Mouse (Mus musculus) megakaryocyte, embryonic 14.5 days (primary cell): Measurements from ENCODE around the gene Ndufa6. TPM values are rescaled to one million over a fixed set of nuclear protein-coding genes. Genes with fewer than 3 reads are reported as not detected.
"Not testable (repeated sequence)": the region's sequence is repeated elsewhere in the genome, so short reads cannot be mapped to it uniquely, and the experiment has no call there.

ENCODE experiments used
- H3K27me3 ChIP-seq: replicated peaks from 2 replicates; pipeline ENCODE3; 2012; ENCODE audit warnings: inconsistent platforms
- H3K36me3 ChIP-seq: replicated peaks from 2 replicates; pipeline ENCODE3; 2012; ENCODE audit warnings: low read length, inconsistent platforms, mixed read lengths
- H3K4me1 ChIP-seq: 2 replicates; pipeline ENCODE4 v1.6.1; 2012; ENCODE audit warnings: inconsistent platforms
- H3K4me3 ChIP-seq: replicated peaks from 2 replicates; pipeline ENCODE3; 2012; ENCODE audit warnings: moderate library complexity, mild to moderate bottlenecking, inconsistent platforms
- H3K9me3 ChIP-seq: 2 replicates; pipeline ENCODE4 v1.6.1; 2012; ENCODE audit warnings: inconsistent platforms
- FLI1 ChIP-seq: IDR thresholded peaks from 2 replicates; pipeline ENCODE4 v1.6.1; 2012; ENCODE audit warnings: low read length, inconsistent platforms, mixed read lengths
- GATA1 ChIP-seq: IDR thresholded peaks from 3 replicates; pipeline ENCODE4 v1.6.1; 2012; ENCODE audit warnings: mixed read lengths, low read length, inconsistent platforms, borderline replicate concordance
- polyA plus RNA-seq: library from polyadenylated mRNA; stranded (reverse); fragments of >175 nt; gene quantifications from 2 replicates; pipeline ENCODE4 v1.2.3, GENCODE M21; 2012; ENCODE audit warnings: low replicate concordance; ENCODE audit not compliant: insufficient read depth

The Ndufa6 gene
- 274 and 631 TPM in 2 replicates for polyA plus RNA-seq

GRCm38 (mm10) chr15:82354126-82354945 lies at the start of gene Ndufa6:
TSS of gene Ndufa6 (minus strand) at chr15:82354322.
- peaks cover 3% of the 10 kb centered on the region for H3K27me3 ChIP-seq
- peaks cover 69% of the 10 kb centered on the region for H3K4me1 ChIP-seq
- no peaks in the 10 kb centered on the region for H3K9me3 ChIP-seq
- peak within 1 kb of the TSS; percentile 99 for H3K4me3 ChIP-seq
- H3K36me3 ChIP-seq, result peaks cover 25% of the 10 kb centered on the region
- TF ChIP-seq FLI1 (no peak), GATA1 (no peak)

DNA sequence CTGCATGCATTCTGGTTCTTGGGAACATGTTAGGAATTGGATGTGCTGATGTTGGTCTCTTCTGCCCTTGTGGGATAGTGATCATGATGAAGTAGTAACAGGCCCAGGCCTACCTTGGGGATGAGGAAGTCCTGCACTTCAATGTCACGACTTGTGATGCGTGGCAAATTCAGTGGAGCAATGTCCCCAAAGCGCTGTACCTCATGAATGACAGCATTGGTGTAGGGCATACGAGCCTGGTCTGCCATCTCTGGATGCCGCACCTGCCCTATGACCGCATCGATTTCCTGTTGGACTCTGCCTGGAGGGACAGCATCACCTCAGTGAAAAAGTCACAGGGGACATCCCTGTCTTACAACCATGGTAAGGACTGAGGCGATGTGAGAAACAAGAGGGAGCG lies 49.5 kb upstream of the Ndufa6 start:
- no peaks in the 10 kb centered on the region for H3K9me3 ChIP-seq
- H3K27me3 ChIP-seq, result peaks cover 11% of the 10 kb centered on the region
- TF ChIP-seq GATA1 (no peak), FLI1 (no peak)
- no peaks in the 10 kb centered on the region for H3K36me3 ChIP-seq
- H3K4me1 ChIP-seq, result no peaks in the 10 kb centered on the region
- no peak overlapping the region for H3K4me3 ChIP-seq

DNA sequence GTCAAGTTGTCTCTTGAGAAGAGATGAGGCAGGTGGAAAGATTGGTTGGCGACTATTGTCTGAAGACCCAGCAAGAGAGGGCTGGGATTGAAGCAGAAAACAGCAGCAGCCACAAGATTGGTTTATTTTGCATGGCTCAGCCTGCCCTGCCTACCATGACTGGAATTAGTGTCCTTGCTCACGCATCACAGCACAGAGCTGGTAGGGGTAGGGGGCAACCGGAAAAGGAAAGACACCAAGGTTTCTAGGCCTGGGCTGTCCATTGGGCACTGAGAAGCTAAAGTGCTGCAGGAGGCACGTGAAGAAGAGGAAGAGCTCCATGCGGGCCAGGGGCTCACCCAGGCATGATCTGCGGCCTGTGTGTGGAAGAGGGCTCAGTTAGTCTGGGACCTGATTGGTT lies 48.6 kb upstream of the Ndufa6 start:
- peaks cover 11% of the 10 kb centered on the region for H3K27me3 ChIP-seq
- no peaks in the 10 kb centered on the region for H3K9me3 ChIP-seq
- TF ChIP-seq GATA1 (no peak), FLI1 (no peak)
- H3K4me3 ChIP-seq, result no peak overlapping the region
- H3K4me1 ChIP-seq, result no peaks in the 10 kb centered on the region
- no peaks in the 10 kb centered on the region for H3K36me3 ChIP-seq

GRCm38 (mm10) chr15:82402106-82402505 lies 48.0 kb upstream of the Ndufa6 start:
- Histone ChIP-seq H3K4me3 (no peak overlapping the region), H3K27me3 (peaks cover 6% of the 10 kb centered on the region), H3K4me1 (no peaks in the 10 kb centered on the region), H3K9me3 (no peaks in the 10 kb centered on the region), H3K36me3 (no peaks in the 10 kb centered on the region)
- TF ChIP-seq FLI1, result no peak
- no peak for TF ChIP-seq GATA1

DNA sequence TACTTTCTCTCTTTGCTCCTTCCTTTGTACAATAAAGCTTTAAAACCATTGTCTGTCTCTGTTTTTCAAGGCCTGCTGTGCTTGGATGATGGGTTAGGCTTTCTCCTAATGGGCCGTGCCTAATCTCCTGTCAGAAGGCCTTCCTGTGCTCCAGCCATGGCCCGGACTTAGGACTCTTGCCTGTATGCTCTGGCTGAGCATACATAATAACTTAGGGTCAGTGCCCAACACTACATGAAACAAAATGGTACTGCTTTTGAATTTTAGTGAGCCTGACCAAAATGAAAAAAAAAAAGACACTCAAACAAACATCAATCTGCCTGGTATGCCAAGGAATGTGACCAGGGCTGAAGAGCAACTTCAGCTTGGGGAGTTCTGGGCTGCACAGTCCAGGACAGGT lies 47.4 kb upstream of the Ndufa6 start:
- Histone ChIP-seq H3K9me3 (no peaks in the 10 kb centered on the region), H3K4me3 (no peak overlapping the region), H3K36me3 (no peaks in the 10 kb centered on the region), H3K4me1 (no peaks in the 10 kb centered on the region), H3K27me3 (peaks cover 5% of the 10 kb centered on the region)
- TF ChIP-seq GATA1 (no peak), FLI1 (no peak)

- not testable (repeated sequence) for H3K36me3 ChIP-seq, H3K9me3 ChIP-seq, H3K4me3 ChIP-seq, H3K27me3 ChIP-seq, H3K4me1 ChIP-seq
These were observed 41.8 kb upstream of the Ndufa6 start for GRCm38 (mm10) chr15:82395955-82396354.

DNA sequence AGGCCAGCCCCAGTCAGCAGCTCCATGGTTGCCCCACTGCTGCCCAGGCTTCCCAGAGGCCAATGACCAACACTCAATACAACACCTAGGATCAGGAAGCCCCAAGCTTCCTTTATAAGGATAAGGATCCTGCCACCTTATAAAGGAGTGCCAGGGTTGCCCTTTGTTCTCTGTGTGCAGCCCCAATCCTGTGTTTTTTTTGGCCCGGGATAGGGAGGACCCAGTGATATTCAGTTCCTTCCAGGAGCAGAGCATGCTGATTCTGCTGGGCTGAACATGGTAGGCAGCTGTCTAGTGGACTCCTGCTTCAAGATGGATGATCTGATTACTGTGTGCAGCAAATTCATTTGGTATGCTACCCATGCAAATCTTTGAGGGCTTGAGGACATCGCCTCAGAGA lies 39.8 kb upstream of the Ndufa6 start, which contains the start of gene Cyp2d11:
Gene Cyp2d11 (minus strand): TSS at position 101 of the 400 bp plus-strand sequence.
- H3K9me3 ChIP-seq, H3K27me3 ChIP-seq, H3K4me3 ChIP-seq, H3K36me3 ChIP-seq, H3K4me1 ChIP-seq: not testable (repeated sequence)

DNA sequence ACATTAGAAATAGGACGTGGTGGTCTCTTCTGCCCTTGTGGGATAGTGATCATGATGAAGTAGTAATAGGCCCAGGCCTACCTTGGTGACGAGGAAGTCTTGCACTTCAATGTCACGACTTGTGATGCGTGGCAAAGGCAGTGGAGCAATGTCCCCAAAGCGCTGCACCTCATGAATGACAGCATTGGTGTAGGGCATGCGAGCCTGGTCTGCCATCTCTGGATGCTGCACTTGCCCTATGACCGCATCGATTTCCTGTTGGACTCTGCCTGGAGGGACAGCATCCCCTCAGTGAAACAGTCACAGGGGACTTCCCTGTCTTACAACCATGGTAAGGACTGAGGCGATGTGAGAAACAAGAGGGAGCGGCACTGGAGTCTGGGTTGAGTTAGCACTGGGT lies 35.8 kb upstream of the Ndufa6 start:
- H3K4me3 ChIP-seq, H3K9me3 ChIP-seq, H3K36me3 ChIP-seq, H3K4me1 ChIP-seq: not testable (repeated sequence)
- peaks cover 15% of the 10 kb centered on the region for H3K27me3 ChIP-seq

DNA sequence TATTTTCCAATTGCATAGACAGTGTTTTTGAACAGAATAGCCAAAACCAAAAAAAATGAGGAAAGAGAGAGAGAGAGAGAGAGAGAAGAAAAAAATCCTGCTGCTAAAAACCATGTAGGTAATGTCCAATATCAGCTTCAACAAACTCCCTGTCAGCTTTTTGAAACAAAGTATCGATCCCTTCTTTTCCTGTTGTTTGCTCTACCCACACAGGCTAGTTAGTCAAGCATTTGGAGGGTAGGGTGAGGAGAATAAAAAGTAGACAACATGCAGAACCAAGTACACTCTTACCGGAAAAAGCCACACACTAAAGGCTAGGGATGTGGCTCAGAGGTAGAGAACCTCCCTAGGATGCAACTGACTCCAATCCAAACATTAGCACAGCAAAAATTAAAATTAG lies 31.6 kb upstream of the Ndufa6 start:
- Histone ChIP-seq H3K4me3 (no peak overlapping the region), H3K27me3 (peaks cover 26% of the 10 kb centered on the region), H3K9me3 (no peaks in the 10 kb centered on the region), H3K4me1 (peaks cover 3% of the 10 kb centered on the region; the same call in 1 of the 2 replicates), H3K36me3 (no peaks in the 10 kb centered on the region)
- TF ChIP-seq GATA1 (no peak), FLI1 (no peak)

DNA sequence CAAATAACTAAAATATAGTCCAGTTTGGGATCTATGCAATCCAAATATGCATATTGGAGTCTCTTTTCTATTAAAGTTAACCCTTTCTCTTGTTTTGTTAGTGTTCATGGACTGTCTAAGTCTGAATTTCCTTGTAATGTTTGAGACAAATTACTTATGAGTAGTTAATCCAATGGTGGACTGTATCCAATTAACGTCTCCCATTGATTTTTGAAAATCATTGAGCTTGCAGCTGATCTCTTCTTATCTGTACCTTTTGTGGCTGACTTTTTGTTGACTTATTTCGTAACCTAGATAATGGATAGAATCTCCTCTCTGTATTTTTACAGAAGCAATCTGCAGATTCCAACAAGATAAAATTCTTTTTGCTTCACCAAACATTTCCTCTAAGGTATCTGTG lies 28.3 kb upstream of the Ndufa6 start:
- Histone ChIP-seq H3K9me3 (0 out of 2 replicates have a peak, but pooled peaks cover 3% of the 10 kb centered on the region), H3K36me3 (no peaks in the 10 kb centered on the region), H3K27me3 (peaks cover 47% of the 10 kb centered on the region), H3K4me1 (peaks cover 14% of the 10 kb centered on the region), H3K4me3 (no peak overlapping the region)
- TF ChIP-seq GATA1, result no peak

DNA sequence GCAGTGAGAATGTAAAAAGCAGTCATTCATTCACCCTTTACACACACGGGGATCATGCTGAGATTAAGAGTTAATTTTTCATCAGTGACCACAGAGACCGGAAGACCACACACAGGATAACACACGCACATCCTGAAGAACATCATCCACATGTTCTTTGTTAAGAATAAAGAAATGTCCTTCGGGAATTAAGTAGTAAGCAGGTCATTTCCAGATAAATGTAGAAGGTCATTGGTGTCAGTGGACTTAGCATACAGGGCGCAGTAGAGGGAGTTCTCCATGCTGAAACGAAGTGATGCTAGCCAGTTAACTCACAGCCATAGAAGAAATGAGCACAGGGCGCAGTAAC lies 26.6 kb upstream of the Ndufa6 start:
- H3K4me3 ChIP-seq, result peak overlapping the region; percentile 83
- no peaks in the 10 kb centered on the region for H3K36me3 ChIP-seq
- H3K27me3 ChIP-seq, result peaks cover 52% of the 10 kb centered on the region
- 0 out of 2 replicates have a peak, but pooled peaks cover 3% of the 10 kb centered on the region for H3K9me3 ChIP-seq
- H3K4me1 ChIP-seq, result peaks cover 14% of the 10 kb centered on the region
- TF ChIP-seq GATA1, result no peak
- TF ChIP-seq FLI1, result no peak
